Mouse (Mus musculus) thymus, adult 2 months (tissue): ENCODE measurements at regions not wholly inside any gene's neighbourhood (a gene's known extent, or its start where the extent isn't known, plus 50 kb on each side); places are given as distances from the start of the nearest gene placed in this dataset.

Experiments used
- CTCF ChIP-seq: fragments of 200-500 bp; IDR thresholded peaks from 2 replicates; pipeline ENCODE4 v1.5.1; 2012; ENCODE audit warnings: mild to moderate bottlenecking, control low read depth, low read length, moderate library complexity, borderline replicate concordance; ENCODE audit not compliant: control insufficient read depth, poor library complexity, insufficient read depth; ENCODE audit errors: extremely low read depth
- POLR2A ChIP-seq: fragments of 200-500 bp; IDR thresholded peaks from 2 replicates; pipeline ENCODE4 v1.6.1; 2012; ENCODE audit warnings: mild to moderate bottlenecking, low read length, control low read depth, moderate library complexity; ENCODE audit not compliant: control insufficient read depth, poor library complexity, insufficient read depth; ENCODE audit errors: extremely low read depth

GRCm38 (mm10) chr2:118013156-118013555 is 98.5 kb upstream of the Thbs1 start:
- TF ChIP-seq CTCF (no peak), POLR2A (no peak)
